9 mouse cellular contexts compared by ENCODE assay signal in genomic region chr9:44093612-44094503, GRCm38 (mm10). TPM values are rescaled to one million over a fixed set of nuclear protein-coding genes. Genes with fewer than 3 reads are reported as not detected.
DNase-seq lines count a peak whose midpoint lies in the region; ATAC-seq and TF ChIP-seq lines count a peak whose summit lies in the region.
"Had no signal": no experiment of that assay in that cellular context is flagged by ENCODE, and none has a peak within 500 bp of the region (broad histone marks: within the 10 kb centered on the region; RNA-seq: fewer than 3 reads in every experiment).

No protein-coding gene starts in this region.

- H3K36me3 ChIP-seq in embryonic facial prominence, embryonic 13.5 days, result peaks cover 23% of the 10 kb centered on the region
- H3K36me3 ChIP-seq in heart, embryonic 14.5 days (ENCODE audit: control insufficient read depth, insufficient read depth, low read length), result peaks cover 60% of the 10 kb centered on the region
- H3K36me3 ChIP-seq in kidney, postnatal 0 days (ENCODE audit: insufficient read depth, low read length), result peaks cover 22% of the 10 kb centered on the region; the same call in 1 of the 2 replicates
- no peaks in the 10 kb centered on the region for H3K36me3 ChIP-seq in liver, embryonic 14.5 days (replicated peaks; ENCODE audit: control insufficient read depth, insufficient read depth, low read depth)
- 0 out of 2 replicates have a peak, but pooled peaks cover 4% of the 10 kb centered on the region for H3K36me3 ChIP-seq in stomach, embryonic 15.5 days

- H3K27ac ChIP-seq in embryonic facial prominence, embryonic 13.5 days, result no peak overlapping the region
- peak overlapping the region; percentile 35 to 47; a peak in 3 of 4 replicates for H3K27ac ChIP-seq in heart, embryonic 14.5 days (replicated peaks in 1 of 2; ENCODE audit: control insufficient read depth in 1 of 2, insufficient read depth in 1 of 2, low read depth in 2 of 2, low read length in 2 of 2)
- no peak overlapping the region for H3K27ac ChIP-seq in kidney, postnatal 0 days
- no peak overlapping the region for H3K27ac ChIP-seq in liver, embryonic 14.5 days
- no peak overlapping the region for H3K27ac ChIP-seq in stomach, embryonic 15.5 days

- peaks cover 8% of the 10 kb centered on the region; the same call in 1 of the 2 replicates for H3K27me3 ChIP-seq in embryonic facial prominence, embryonic 13.5 days
- no peaks in the 10 kb centered on the region for H3K27me3 ChIP-seq in heart, embryonic 14.5 days (ENCODE audit: control insufficient read depth, insufficient read depth, low read length)
- H3K27me3 ChIP-seq in kidney, postnatal 0 days (ENCODE audit: insufficient read depth, low read length), result no peaks in the 10 kb centered on the region
- H3K27me3 ChIP-seq in liver, embryonic 14.5 days (ENCODE audit: control insufficient read depth, insufficient read depth, low read length), result no peaks in the 10 kb centered on the region
- no peaks in the 10 kb centered on the region for H3K27me3 ChIP-seq in stomach, embryonic 15.5 days (replicated peaks)

- peak; percentile 46 for DNase-seq in ovary, adult 18-20 months (ENCODE audit: low spot score)
- DNase-seq in ovary, postnatal 10 days (ENCODE audit: low spot score), result no peak
- peak; percentile 85 for DNase-seq in kidney, postnatal 0 days (ENCODE audit: low spot score)
- no peak for DNase-seq in liver, embryonic 14.5 days (ENCODE audit: low read depth in 3 of 3, low spot score in 3 of 3)
- peak; percentile 72 for DNase-seq in neural tube, embryonic 10.5 days (ENCODE audit: extremely low spot score, low spot score)

- peaks cover 23% of the 10 kb centered on the region for H3K4me1 ChIP-seq in embryonic facial prominence, embryonic 13.5 days
- peaks cover 24 to 33% of the 10 kb centered on the region in 2 experiments for H3K4me1 ChIP-seq in heart, embryonic 14.5 days (ENCODE audit: control insufficient read depth in 2 of 2, insufficient read depth in 2 of 2, low read length in 2 of 2)
- no peaks in the 10 kb centered on the region; the same call in 1 of the 2 replicates for H3K4me1 ChIP-seq in kidney, postnatal 0 days (replicated peaks; ENCODE audit: insufficient read depth, low read length)
- H3K4me1 ChIP-seq in liver, embryonic 14.5 days (replicated peaks; ENCODE audit: control insufficient read depth in 2 of 2, insufficient read depth in 2 of 2, low read length in 1 of 2), result peaks cover 0 to 2% of the 10 kb centered on the region in 2 experiments; a peak in 1 of 4 replicates
- H3K4me1 ChIP-seq in stomach, embryonic 15.5 days, result peaks cover 6% of the 10 kb centered on the region

- TF ChIP-seq CTCF in kidney, postnatal 0 days (IDR thresholded peaks at IDR 0.05; ENCODE audit: low read depth), result peak; percentile 91
- TF ChIP-seq CTCF in liver, embryonic 14.5 days (IDR thresholded peaks at IDR 0.05; ENCODE audit: low read depth), result peak; percentile 84

- no peaks in the 10 kb centered on the region for H3K9me3 ChIP-seq in embryonic facial prominence, embryonic 13.5 days
- no peaks in the 10 kb centered on the region for H3K9me3 ChIP-seq in heart, embryonic 14.5 days (ENCODE audit: control insufficient read depth, low read length)
- H3K9me3 ChIP-seq in kidney, postnatal 0 days (replicated peaks; ENCODE audit: low read length), result no peaks in the 10 kb centered on the region
- no peaks in the 10 kb centered on the region for H3K9me3 ChIP-seq in liver, embryonic 14.5 days (ENCODE audit: control insufficient read depth, low read length)
- H3K9me3 ChIP-seq in stomach, embryonic 15.5 days, result no peaks in the 10 kb centered on the region
- H3K9me3 ChIP-seq: G1E had no signal

- H3K4me2 ChIP-seq in embryonic facial prominence, embryonic 13.5 days, result peak overlapping the region; percentile 17; the same call in 1 of the 2 replicates
- no peak overlapping the region for H3K4me2 ChIP-seq in heart, embryonic 14.5 days (ENCODE audit: low read length)
- H3K4me2 ChIP-seq in kidney, postnatal 0 days (ENCODE audit: low read length), result no peak overlapping the region
- H3K4me2 ChIP-seq in liver, embryonic 14.5 days (ENCODE audit: low read depth), result no peak overlapping the region
- peak overlapping the region; percentile 13; the same call in 1 of the 2 replicates for H3K4me2 ChIP-seq in stomach, embryonic 15.5 days

- WGBS in embryonic facial prominence, embryonic 13.5 days, result 34% methylated on average over 24 of the region's 24 CpGs
- WGBS in heart, embryonic 14.5 days, result 36% methylated on average over 24 of the region's 24 CpGs
- 37% methylated on average over 24 of the region's 24 CpGs for WGBS in kidney, postnatal 0 days
- WGBS in liver, embryonic 14.5 days (ENCODE audit: insufficient replicate concordance), result 47% methylated on average over 24 of the region's 24 CpGs
- WGBS in stomach, embryonic 15.5 days, result 39% methylated on average over 24 of the region's 24 CpGs

- no peak for TF ChIP-seq EP300 in liver, embryonic 14.5 days (IDR thresholded peaks at IDR 0.05; ENCODE audit: low read depth)

- no peak for ATAC-seq in embryonic facial prominence, embryonic 13.5 days (ENCODE audit: insufficient number of reproducible peaks, insufficient read depth, low FRiP score, low TSS enrichment, low read depth)
- peak; percentile 47; the same call in 1 of the 2 replicates for ATAC-seq in heart, embryonic 14.5 days (ENCODE audit: insufficient number of reproducible peaks, insufficient read depth, low FRiP score, low read depth)
- ATAC-seq in kidney, postnatal 0 days (replicated peaks; ENCODE audit: low FRiP score, low read depth), result peak; percentile 74
- 0 out of 2 replicates have a peak, but pooled peaks have one; percentile 21 for ATAC-seq in liver, embryonic 14.5 days (ENCODE audit: insufficient read depth)
- ATAC-seq in stomach, embryonic 15.5 days (ENCODE audit: insufficient read depth, low FRiP score, low read depth), result peak; percentile 38; the same call in 1 of the 2 replicates

- H3K4me3 ChIP-seq in embryonic facial prominence, embryonic 13.5 days, result no peak overlapping the region
- no peak overlapping the region for H3K4me3 ChIP-seq in heart, embryonic 14.5 days (ENCODE audit: control insufficient read depth in 1 of 2, insufficient read depth in 1 of 2, low read depth in 1 of 2, low read length in 2 of 2)
- no peak overlapping the region for H3K4me3 ChIP-seq in kidney, postnatal 0 days (replicated peaks; ENCODE audit: low read depth, low read length)
- H3K4me3 ChIP-seq in liver, embryonic 14.5 days (ENCODE audit: insufficient read depth in 1 of 2, low read depth in 2 of 2, low read length in 2 of 2), result no peak overlapping the region
- H3K4me3 ChIP-seq in stomach, embryonic 15.5 days (replicated peaks), result no peak overlapping the region

- H3K9ac ChIP-seq in embryonic facial prominence, embryonic 13.5 days, result no peak overlapping the region
- no peak overlapping the region for H3K9ac ChIP-seq in heart, embryonic 14.5 days (ENCODE audit: low read length)
- no peak overlapping the region for H3K9ac ChIP-seq in kidney, postnatal 0 days (ENCODE audit: low read depth, low read length)
- no peak overlapping the region for H3K9ac ChIP-seq in liver, embryonic 14.5 days (replicated peaks)
- H3K9ac ChIP-seq in stomach, embryonic 15.5 days, result no peak overlapping the region

RNA-seq across cellular contexts. Expression of gene Mfrp, which starts 7.7 kb away (rescaled TPM):
- polyA plus RNA-seq in embryonic facial prominence, embryonic 13.5 days (2015; fragmentation: Nextera tagmentation; extraction: Ambion mirVana), result 0.21 and 0.39 TPM in 2 replicates
- not detected in 2 replicates for polyA plus RNA-seq in heart, embryonic 14.5 days (2014; fragmentation: Nextera tagmentation; extraction: Ambion mirVana)
- polyA plus RNA-seq in kidney, postnatal 0 days (2015; fragmentation: Nextera tagmentation; extraction: Ambion mirVana), result 0.11 and 0.16 TPM in 2 replicates
- polyA plus RNA-seq in liver, embryonic 14.5 days (2012; rRNA removed), result not detected in 2 replicates
- polyA plus RNA-seq in liver, embryonic 14.5 days (2014; fragmentation: Nextera tagmentation; extraction: Ambion mirVana), result not detected in 2 replicates
- 0.18 TPM in 2 replicates for polyA plus RNA-seq in stomach, embryonic 15.5 days (2015; fragmentation: Nextera tagmentation; extraction: Ambion mirVana)
- polyA plus RNA-seq: G1E had no signal

RNA-seq across cellular contexts. Expression of gene C1qtnf5, which starts 13.2 kb away (rescaled TPM):
- 1.5 and 2.8 TPM in 2 replicates for polyA plus RNA-seq in embryonic facial prominence, embryonic 13.5 days (2015; fragmentation: Nextera tagmentation; extraction: Ambion mirVana)
- 2.3 and 2.7 TPM in 2 replicates for polyA plus RNA-seq in heart, embryonic 14.5 days (2014; fragmentation: Nextera tagmentation; extraction: Ambion mirVana)
- polyA plus RNA-seq in kidney, postnatal 0 days (2015; fragmentation: Nextera tagmentation; extraction: Ambion mirVana), result 9.7 and 12.3 TPM in 2 replicates
- 0.24 and 0.27 TPM in 2 replicates for polyA plus RNA-seq in liver, embryonic 14.5 days (2012; rRNA removed)
- 0.27 and 0.30 TPM in 2 replicates for polyA plus RNA-seq in liver, embryonic 14.5 days (2014; fragmentation: Nextera tagmentation; extraction: Ambion mirVana)
- polyA plus RNA-seq in stomach, embryonic 15.5 days (2015; fragmentation: Nextera tagmentation; extraction: Ambion mirVana), result 2.8 and 3.3 TPM in 2 replicates

RNA-seq across cellular contexts. Expression of gene Gm49380, which starts 19.4 kb away (rescaled TPM):
- polyA plus RNA-seq in embryonic facial prominence, embryonic 13.5 days (2015; fragmentation: Nextera tagmentation; extraction: Ambion mirVana), result 0.30 and 0.48 TPM in 2 replicates
- polyA plus RNA-seq in heart, embryonic 14.5 days (2014; fragmentation: Nextera tagmentation; extraction: Ambion mirVana), result 0.07 and 0.08 TPM in 2 replicates
- polyA plus RNA-seq in kidney, postnatal 0 days (2015; fragmentation: Nextera tagmentation; extraction: Ambion mirVana), result not detected in 2 replicates
- 0.05 and 0.09 TPM in 2 replicates for polyA plus RNA-seq in liver, embryonic 14.5 days (2012; rRNA removed)
- not detected in 2 replicates for polyA plus RNA-seq in liver, embryonic 14.5 days (2014; fragmentation: Nextera tagmentation; extraction: Ambion mirVana)
- 0.14 and 0.18 TPM in 2 replicates for polyA plus RNA-seq in stomach, embryonic 15.5 days (2015; fragmentation: Nextera tagmentation; extraction: Ambion mirVana)
- polyA plus RNA-seq: G1E had no signal

RNA-seq across cellular contexts. Expression of gene Rnf26, which starts 19.5 kb away (rescaled TPM):
- polyA plus RNA-seq in embryonic facial prominence, embryonic 13.5 days (2015; fragmentation: Nextera tagmentation; extraction: Ambion mirVana), result 73.3 and 80.1 TPM in 2 replicates
- polyA plus RNA-seq in heart, embryonic 14.5 days (2014; fragmentation: Nextera tagmentation; extraction: Ambion mirVana), result 30.4 and 32.9 TPM in 2 replicates
- polyA plus RNA-seq in kidney, postnatal 0 days (2015; fragmentation: Nextera tagmentation; extraction: Ambion mirVana), result 46.6 and 49.7 TPM in 2 replicates
- polyA plus RNA-seq in liver, embryonic 14.5 days (2012; rRNA removed), result 21.9 and 26.2 TPM in 2 replicates
- polyA plus RNA-seq in liver, embryonic 14.5 days (2014; fragmentation: Nextera tagmentation; extraction: Ambion mirVana), result 29.4 and 34.3 TPM in 2 replicates
- 59.9 and 60.8 TPM in 2 replicates for polyA plus RNA-seq in stomach, embryonic 15.5 days (2015; fragmentation: Nextera tagmentation; extraction: Ambion mirVana)

RNA-seq across cellular contexts. Expression of gene Usp2, which starts 27.0 kb away (rescaled TPM):
- polyA plus RNA-seq in embryonic facial prominence, embryonic 13.5 days (2015; fragmentation: Nextera tagmentation; extraction: Ambion mirVana), result 14.6 and 15.2 TPM in 2 replicates
- polyA plus RNA-seq in heart, embryonic 14.5 days (2014; fragmentation: Nextera tagmentation; extraction: Ambion mirVana), result 73.5 and 80.7 TPM in 2 replicates
- 62.9 and 72.1 TPM in 2 replicates for polyA plus RNA-seq in kidney, postnatal 0 days (2015; fragmentation: Nextera tagmentation; extraction: Ambion mirVana)
- 0.27 TPM in 2 replicates for polyA plus RNA-seq in liver, embryonic 14.5 days (2012; rRNA removed)
- polyA plus RNA-seq in liver, embryonic 14.5 days (2014; fragmentation: Nextera tagmentation; extraction: Ambion mirVana), result 1.6 and 2.0 TPM in 2 replicates
- polyA plus RNA-seq in stomach, embryonic 15.5 days (2015; fragmentation: Nextera tagmentation; extraction: Ambion mirVana), result 12.0 and 12.9 TPM in 2 replicates

Comparison
In these comparisons a context has a peak if more than half of its experiments do, and no peak if none do; other contexts are left out.
1. DNase-seq: peak in ovary, adult 18-20 months (single experiment), kidney, postnatal 0 days (single experiment) and neural tube, embryonic 10.5 days (single experiment); none in ovary, postnatal 10 days (single experiment) and liver, embryonic 14.5 days (0 of 3).
2. H3K27ac ChIP-seq: peak in heart, embryonic 14.5 days (2 of 2); none in embryonic facial prominence, embryonic 13.5 days (single experiment), kidney, postnatal 0 days (single experiment), liver, embryonic 14.5 days (single experiment) and stomach, embryonic 15.5 days (single experiment).
3. H3K4me2 ChIP-seq: peak in embryonic facial prominence, embryonic 13.5 days (single experiment) and stomach, embryonic 15.5 days (single experiment); none in heart, embryonic 14.5 days (single experiment), kidney, postnatal 0 days (single experiment) and liver, embryonic 14.5 days (single experiment).